13 mouse cellular contexts compared by ENCODE assay signal in genomic region chr5:42919328-42919727, GRCm38 (mm10).
DNase-seq lines count a peak whose midpoint lies in the region; TF ChIP-seq lines count a peak whose summit lies in the region.
"Had no signal": no experiment of that assay in that cellular context is flagged by ENCODE, and none has a peak within 500 bp of the region (broad histone marks: within the 10 kb centered on the region; RNA-seq: fewer than 3 reads in every experiment).

No protein-coding gene starts in this region.

- peak; percentile 80 for DNase-seq in left cerebral cortex, postnatal 4 days
- DNase-seq in left cerebral cortex, adult 2 months (ENCODE audit: extremely low spot score in 1 of 2, low spot score in 2 of 2): no peak
- peak; percentile 35 to 37 for DNase-seq in adrenal gland, adult 18-20 months (ENCODE audit: low spot score in 2 of 2)
- peak; percentile 72 for DNase-seq in adrenal gland, postnatal 25 days
- DNase-seq in cerebellum, adult 9-11 months: peak; percentile 80
- no peak for DNase-seq in urinary bladder, adult 18-20 months (ENCODE audit: low spot score in 2 of 2)
- DNase-seq in left cerebral cortex, adult 18-20 months (ENCODE audit: low spot score in 2 of 2): no peak
- DNase-seq: lung, embryonic 14.5 days; right cerebral cortex, postnatal 25 days; thymus, postnatal 36 days had no signal

- no peak for TF ChIP-seq CTCF in left cerebral cortex, adult 2 months (IDR thresholded peaks at IDR 0.05)

- no peak overlapping the region for H3K27ac ChIP-seq in left cerebral cortex, adult 2 months
- H3K27ac ChIP-seq: heart, embryonic 13.5 days; limb, embryonic 12.5 days had no signal

- intact Hi-C loops in left cerebral cortex, postnatal 4 days (cut with DNase I): no loop called here
- intact Hi-C loops in left cerebral cortex, adult 2 months (cut with DNase I): no loop called here

- no peak overlapping the region for H3K4me3 ChIP-seq in left cerebral cortex, adult 2 months
- H3K4me3 ChIP-seq: erythroblast, embryonic 14.5 days; heart, embryonic 13.5 days; limb, embryonic 12.5 days had no signal

Comparison
In these comparisons a context has a peak if more than half of its experiments do, and no peak if none do; other contexts are left out.
1. DNase-seq: peak in left cerebral cortex, postnatal 4 days (single experiment), adrenal gland, adult 18-20 months (2 of 2), adrenal gland, postnatal 25 days (single experiment) and cerebellum, adult 9-11 months (single experiment); none in left cerebral cortex, adult 2 months (0 of 2), urinary bladder, adult 18-20 months (0 of 2) and left cerebral cortex, adult 18-20 months (0 of 2).